Mouse (Mus musculus) lung, postnatal 4 days (tissue): ENCODE measurements around the gene 1810010H24Rik.
"Not testable (repeated sequence)": the region's sequence is repeated elsewhere in the genome, so short reads cannot be mapped to it uniquely, and the experiment has no call there.

Experiments
- DNase-seq, 2 experiments: peaks; one replicate each; pipeline ENCODE4 v3.0.0; 2021

Gene 1810010H24Rik

GRCm38 (mm10) chr11:107044321-107044720, 18.8 kb downstream of the 1810010H24Rik start:
- DNase-seq = peak in 1 of 2 experiments; percentile 73

GRCm38 (mm10) chr11:107045546-107045945, 20.1 kb downstream of the 1810010H24Rik start:
- DNase-seq = no peak

- no peak for DNase-seq
Measured at GRCm38 (mm10) chr11:107046766-107047620, 21.5 kb downstream of the 1810010H24Rik start.

GRCm38 (mm10) chr11:107054870-107055269, 29.4 kb downstream of the 1810010H24Rik start:
- DNase-seq = no peak

- no peak for DNase-seq
Measured at GRCm38 (mm10) chr11:107057391-107057790, 31.9 kb downstream of the 1810010H24Rik start.

- DNase-seq = not testable (repeated sequence)
Measured at GRCm38 (mm10) chr11:107059634-107060033, 34.2 kb downstream of the 1810010H24Rik start.

GRCm38 (mm10) chr11:107060941-107061340, 35.5 kb downstream of the 1810010H24Rik start:
- no peak for DNase-seq

- DNase-seq = no peak
Measured at GRCm38 (mm10) chr11:107063067-107063466, 37.6 kb downstream of the 1810010H24Rik start.

- no peak for DNase-seq
Measured at GRCm38 (mm10) chr11:107064590-107064989, 39.1 kb downstream of the 1810010H24Rik start.

- no peak for DNase-seq
Measured at GRCm38 (mm10) chr11:107065216-107065785, 39.8 kb downstream of the 1810010H24Rik start.
